Mouse (Mus musculus) megakaryocyte, embryonic 14.5 days (primary cell): ENCODE measurements around the gene Gm47289.

Source experiments
- FLI1 ChIP-seq: IDR thresholded peaks from 2 replicates; pipeline ENCODE4 v1.6.1; 2012; ENCODE audit warnings: low read length, inconsistent platforms, mixed read lengths
- GATA1 ChIP-seq: IDR thresholded peaks from 3 replicates; pipeline ENCODE4 v1.6.1; 2012; ENCODE audit warnings: mixed read lengths, low read length, inconsistent platforms, borderline replicate concordance

GRCm38 (mm10) chr9:119138836-119139235, 20.1 kb upstream of the Gm47289 start:
- no peak for TF ChIP-seq GATA1
- no peak for TF ChIP-seq FLI1
